Mouse (Mus musculus) lung, embryonic 15.5 days (tissue): ENCODE measurements around the gene Gm21887. TPM values are rescaled to one million over a fixed set of nuclear protein-coding genes. Genes with fewer than 3 reads are reported as not detected.
"Not testable (repeated sequence)": the region's sequence is repeated elsewhere in the genome, so short reads cannot be mapped to it uniquely, and the experiment has no call there.

ENCODE experiments used
- ATAC-seq: fragments of 200-750 bp; cut with Nextera tagmentation; 2 replicates; pipeline ENCODE4 v1.8.0; 2017; ENCODE audit warnings: moderate number of reproducible peaks, borderline replicate concordance; ENCODE audit not compliant: low FRiP score, low TSS enrichment; ENCODE audit errors: extremely low read depth
- H3K27ac ChIP-seq: fragments of 300-500 bp; sonication (generic); 2 replicates; pipeline ENCODE4 v1.5.1; 2015; ENCODE audit warnings: moderate library complexity, mild to moderate bottlenecking, inconsistent platforms
- H3K27me3 ChIP-seq: fragments of 300-500 bp; sonication (generic); 2 replicates; pipeline ENCODE4 v1.6.1; 2015; ENCODE audit warnings: inconsistent platforms
- H3K36me3 ChIP-seq: fragments of 300-500 bp; sonication (generic); 2 replicates; pipeline ENCODE4 v1.6.1; 2015; ENCODE audit warnings: inconsistent platforms
- H3K4me1 ChIP-seq: fragments of 300-500 bp; sonication (generic); 2 replicates; pipeline ENCODE4 v1.6.1; 2015; ENCODE audit warnings: inconsistent platforms
- H3K4me2 ChIP-seq: fragments of 300-500 bp; sonication (generic); 2 replicates; pipeline ENCODE4 v1.6.1; 2015; ENCODE audit warnings: inconsistent platforms, mild to moderate bottlenecking, moderate library complexity
- H3K4me3 ChIP-seq: fragments of 300-500 bp; sonication (generic); 2 replicates; pipeline ENCODE4 v1.5.1; 2015; ENCODE audit warnings: mild to moderate bottlenecking, inconsistent platforms
- H3K9ac ChIP-seq: fragments of 300-500 bp; sonication (generic); 2 replicates; pipeline ENCODE4 v1.6.1; 2015; ENCODE audit warnings: inconsistent platforms
- H3K9me3 ChIP-seq: fragments of 300-500 bp; sonication (generic); 2 replicates; pipeline ENCODE4 v1.6.1; 2016; ENCODE audit warnings: inconsistent platforms
- WGBS: fragments of 180-500 bp; shearing (Covaris S2); methylation state at CpG from one replicate; pipeline ENCODE4 v1.1.7; 2015; 5-methylcytosine and 5-hydroxymethylcytosine counted together
- polyA plus RNA-seq: library from polyadenylated mRNA; unstranded; fragments of >200 nt; fragmentation: Nextera tagmentation; extraction: Ambion mirVana; gene quantifications from 2 replicates; pipeline ENCODE4 v1.2.1, GENCODE M21; 2015

The Gm21887 gene
- polyA plus RNA-seq, 1 experiment from 2014 or later: 199 TPM

GRCm38 (mm10) chrX:170021750-170022461 lies 12.4 kb downstream of the Gm21887 start:
- not testable (repeated sequence) for H3K4me2 ChIP-seq, ATAC-seq, H3K27ac ChIP-seq

More at GRCm38 (mm10) chrX:170021750-170022461, 12.4 kb downstream of the Gm21887 start:
- not testable (repeated sequence) for H3K27me3 ChIP-seq, H3K4me1 ChIP-seq, H3K9ac ChIP-seq, H3K4me3 ChIP-seq, H3K9me3 ChIP-seq
- peaks cover 33% of the 10 kb centered on the region for H3K36me3 ChIP-seq
- 53% methylated on average over 15 of the region's 15 CpGs for WGBS

Other genes with a start within 250 kb of the Gm21887 start
- 0.18 and 0.24 TPM in 2 replicates for gene 4933400A11Rik, start 230.0 kb upstream of the Gm21887 start, polyA plus RNA-seq